Mouse (Mus musculus) adrenal gland, postnatal 36 days (tissue): ENCODE measurements at regions not wholly inside any gene's neighbourhood (a gene's known extent, or its start where the extent isn't known, plus 50 kb on each side); places are given as distances from the start of the nearest gene placed in this dataset.
A peak's percentile ranks its signal among the peaks of the same experiment; 100 is the strongest.

Experiments
- DNase-seq, 2 experiments: peaks; one replicate each; pipeline ENCODE4 v3.0.0; 2021; ENCODE audit warnings: mixed read lengths in 1 of 2

- no peak for DNase-seq
Observed at GRCm38 (mm10) chr10:124945257-124945656, 444.0 kb downstream of the Slc16a7 start.

- DNase-seq, result peak; percentile 6 to 32
Observed at GRCm38 (mm10) chr10:124942214-124942613, 447.1 kb downstream of the Slc16a7 start.

GRCm38 (mm10) chr10:124927218-124927617, 462.0 kb downstream of the Slc16a7 start:
- no peak for DNase-seq

- no peak for DNase-seq
Observed at GRCm38 (mm10) chr10:124900044-124900443, 489.2 kb downstream of the Slc16a7 start.

- DNase-seq, result no peak
Observed at GRCm38 (mm10) chr10:124878525-124878924, 510.7 kb downstream of the Slc16a7 start.

GRCm38 (mm10) chr10:124877706-124878105, 511.6 kb downstream of the Slc16a7 start:
- DNase-seq, result peak; percentile 57 to 74

GRCm38 (mm10) chr10:124872211-124872610, 517.1 kb downstream of the Slc16a7 start:
- DNase-seq, result no peak

GRCm38 (mm10) chr10:124842546-124843113, 546.6 kb downstream of the Slc16a7 start:
- no peak for DNase-seq

GRCm38 (mm10) chr10:124833930-124834329, 555.3 kb downstream of the Slc16a7 start:
- DNase-seq, result no peak

- DNase-seq, result no peak
Observed at GRCm38 (mm10) chr10:124803997-124804614, 585.2 kb downstream of the Slc16a7 start.
